Mouse (Mus musculus): ENCODE measurements at regions not wholly inside any gene's neighbourhood (a gene's known extent, or its start where the extent isn't known, plus 50 kb on each side); places are given as distances from the start of the nearest gene placed in this dataset.
"Not testable (repeated sequence)": the region's sequence is repeated elsewhere in the genome, so short reads cannot be mapped to it uniquely, and the experiment has no call there.

DNA sequence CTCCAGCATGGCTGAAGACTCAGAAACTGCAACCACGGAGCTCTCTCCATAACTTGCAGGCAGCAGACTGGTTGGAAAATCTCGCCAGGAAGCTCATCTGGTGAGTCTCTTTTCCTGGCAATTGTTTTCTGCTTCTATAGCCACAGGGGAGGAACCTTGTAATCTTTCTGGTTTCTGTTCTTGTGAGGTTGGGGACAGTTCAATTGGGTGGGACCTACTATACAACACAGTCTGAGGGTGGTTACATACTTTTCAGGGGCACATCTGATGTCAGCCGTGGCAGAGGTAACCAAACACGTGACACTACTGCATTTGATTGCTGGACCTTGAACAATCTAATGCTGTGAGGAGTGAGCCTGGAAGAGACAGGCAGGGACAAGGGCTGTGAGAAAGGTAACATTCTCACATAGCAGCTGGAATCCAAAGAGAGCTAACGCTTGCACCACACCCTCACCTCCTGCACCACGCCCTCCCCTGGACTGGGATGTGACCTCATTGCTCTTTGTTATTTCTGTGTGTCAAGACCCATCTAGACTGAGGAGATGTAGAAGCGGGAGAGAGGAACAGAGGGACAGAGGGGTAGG lies 98.8 kb upstream of the Palmd start:
- H3K27me3 ChIP-seq (ENCODE audit: control insufficient read depth, insufficient read depth, low read length), result no peaks in the 10 kb centered on the region
- no peaks in the 10 kb centered on the region for H3K4me1 ChIP-seq (ENCODE audit: control insufficient read depth, insufficient read depth, low read length)
- H3K4me3 ChIP-seq (ENCODE audit: low read depth, low read length), result no peak overlapping the region
- WGBS, result 67% methylated on average over 7 of the region's 7 CpGs
- no peaks in the 10 kb centered on the region for H3K9me3 ChIP-seq (ENCODE audit: control insufficient read depth, low read depth, low read length)
- no peak for ATAC-seq (ENCODE audit: insufficient number of reproducible peaks, insufficient read depth, low FRiP score, low read depth)
- H3K4me2 ChIP-seq (replicated peaks; ENCODE audit: low read depth, low read length), result no peak overlapping the region
- H3K27ac ChIP-seq (ENCODE audit: low read length), result no peak overlapping the region
- no peaks in the 10 kb centered on the region for H3K36me3 ChIP-seq (ENCODE audit: control insufficient read depth, insufficient read depth, low read length)
- no peak overlapping the region for H3K9ac ChIP-seq (replicated peaks; ENCODE audit: low read depth, low read length)

GRCm38 (mm10) chr3:117065904-117066303 lies 97.1 kb upstream of the Palmd start:
- H3K4me1 ChIP-seq (ENCODE audit: control insufficient read depth, insufficient read depth, low read length), result no peaks in the 10 kb centered on the region
- H3K27ac ChIP-seq (ENCODE audit: low read length), result no peak overlapping the region
- H3K9me3 ChIP-seq (ENCODE audit: control insufficient read depth, low read depth, low read length), result no peaks in the 10 kb centered on the region
- no peaks in the 10 kb centered on the region for H3K36me3 ChIP-seq (ENCODE audit: control insufficient read depth, insufficient read depth, low read length)
- no peak overlapping the region for H3K9ac ChIP-seq (replicated peaks; ENCODE audit: low read depth, low read length)
- H3K4me2 ChIP-seq (replicated peaks; ENCODE audit: low read depth, low read length), result no peak overlapping the region
- WGBS, result 83% methylated on average over 2 of the region's 2 CpGs
- no peaks in the 10 kb centered on the region for H3K27me3 ChIP-seq (ENCODE audit: control insufficient read depth, insufficient read depth, low read length)
- no peak overlapping the region for H3K4me3 ChIP-seq (ENCODE audit: low read depth, low read length)
- no peak for ATAC-seq (ENCODE audit: insufficient number of reproducible peaks, insufficient read depth, low FRiP score, low read depth)

DNA sequence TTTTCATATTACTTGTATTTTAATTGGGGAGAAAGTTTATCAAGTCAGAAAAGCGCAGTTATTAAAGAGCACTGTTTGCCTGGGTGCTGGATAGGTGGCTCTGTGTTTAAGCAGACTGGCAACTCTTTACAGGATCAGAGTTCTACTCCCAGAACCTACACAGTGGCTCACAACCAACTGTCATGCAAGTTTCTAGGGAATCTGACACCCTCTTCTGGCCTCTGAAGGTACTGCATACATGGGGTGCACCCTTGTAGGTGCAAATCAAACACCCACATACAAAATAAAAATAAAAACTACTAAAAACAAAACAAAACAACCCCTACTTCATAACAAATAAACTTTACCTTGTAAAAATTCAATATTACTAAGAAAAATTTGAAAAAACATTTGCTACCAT lies 93.0 kb upstream of the Palmd start:
- WGBS, result 73% methylated on average over 1 of the region's 1 CpGs
- H3K9me3 ChIP-seq (ENCODE audit: control insufficient read depth, low read depth, low read length), result no peaks in the 10 kb centered on the region

DNA sequence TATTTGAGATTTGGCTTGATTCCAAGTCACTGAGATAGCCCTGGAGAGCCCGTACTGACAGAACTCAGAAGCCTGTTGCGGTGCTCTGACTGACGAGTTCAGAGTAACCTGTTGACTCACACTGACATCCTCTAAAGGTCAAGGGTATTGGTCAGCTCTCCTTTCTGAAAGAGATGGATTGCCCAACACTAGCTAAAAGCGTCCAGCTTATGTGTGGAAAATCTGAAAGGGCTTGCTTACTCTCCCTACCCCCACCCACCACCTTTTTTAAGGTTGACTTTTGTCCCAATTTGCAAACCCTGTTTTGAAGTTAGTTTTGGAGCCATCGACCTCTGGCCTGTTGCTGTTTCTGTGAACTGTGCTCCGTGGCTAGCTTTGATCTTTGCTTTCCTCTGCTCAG lies 92.4 kb upstream of the Palmd start:
- Histone ChIP-seq H3K36me3 (ENCODE audit: control insufficient read depth, insufficient read depth, low read length) (no peaks in the 10 kb centered on the region), H3K4me2 (replicated peaks; ENCODE audit: low read depth, low read length) (no peak overlapping the region), H3K9me3 (ENCODE audit: control insufficient read depth, low read depth, low read length) (no peaks in the 10 kb centered on the region), H3K27ac (ENCODE audit: low read length) (no peak overlapping the region), H3K27me3 (ENCODE audit: control insufficient read depth, insufficient read depth, low read length) (no peaks in the 10 kb centered on the region), H3K9ac (replicated peaks; ENCODE audit: low read depth, low read length) (no peak overlapping the region), H3K4me3 (ENCODE audit: low read depth, low read length) (no peak overlapping the region), H3K4me1 (ENCODE audit: control insufficient read depth, insufficient read depth, low read length) (no peaks in the 10 kb centered on the region)
- WGBS, result 52% methylated on average over 6 of the region's 6 CpGs
- no peak for ATAC-seq (ENCODE audit: insufficient number of reproducible peaks, insufficient read depth, low FRiP score, low read depth)

More for the DNA sequence above, 93.0 kb upstream of the Palmd start:
- ATAC-seq (ENCODE audit: insufficient number of reproducible peaks, insufficient read depth, low FRiP score, low read depth), result no peak
- no peak overlapping the region for H3K27ac ChIP-seq (ENCODE audit: low read length)
- no peaks in the 10 kb centered on the region for H3K4me1 ChIP-seq (ENCODE audit: control insufficient read depth, insufficient read depth, low read length)
- no peaks in the 10 kb centered on the region for H3K36me3 ChIP-seq (ENCODE audit: control insufficient read depth, insufficient read depth, low read length)
- H3K4me2 ChIP-seq (replicated peaks; ENCODE audit: low read depth, low read length), result no peak overlapping the region
- H3K9ac ChIP-seq (replicated peaks; ENCODE audit: low read depth, low read length), result no peak overlapping the region
- H3K27me3 ChIP-seq (ENCODE audit: control insufficient read depth, insufficient read depth, low read length), result no peaks in the 10 kb centered on the region
- H3K4me3 ChIP-seq (ENCODE audit: low read depth, low read length), result no peak overlapping the region

DNA sequence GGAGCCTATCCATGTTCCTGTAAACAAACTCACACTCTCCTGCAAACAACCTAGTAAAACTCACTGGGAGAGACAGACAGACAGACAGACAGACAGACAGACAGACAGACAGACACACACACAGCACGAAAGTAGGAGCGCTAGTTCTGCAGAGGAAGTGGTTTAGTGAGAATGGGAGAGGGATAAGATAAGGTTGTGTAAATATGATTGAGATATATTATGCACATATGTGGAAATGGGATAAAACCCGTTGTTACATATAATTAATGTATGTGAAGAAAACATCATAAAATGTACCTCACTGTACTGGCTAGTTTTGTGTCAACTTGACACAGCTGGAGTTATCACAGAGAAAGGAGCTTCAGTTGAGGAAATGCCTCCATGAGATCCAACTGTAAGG lies 85.9 kb upstream of the Palmd start:
- WGBS, result 76% methylated on average over 3 of the region's 3 CpGs
- not testable (repeated sequence) for H3K9me3 ChIP-seq (ENCODE audit: control insufficient read depth, low read depth, low read length); H3K27ac ChIP-seq (ENCODE audit: low read length); H3K4me1 ChIP-seq (ENCODE audit: control insufficient read depth, insufficient read depth, low read length); H3K36me3 ChIP-seq (ENCODE audit: control insufficient read depth, insufficient read depth, low read length); H3K4me2 ChIP-seq (replicated peaks; ENCODE audit: low read depth, low read length); H3K4me3 ChIP-seq (ENCODE audit: low read depth, low read length); H3K9ac ChIP-seq (replicated peaks; ENCODE audit: low read depth, low read length); ATAC-seq (ENCODE audit: insufficient number of reproducible peaks, insufficient read depth, low FRiP score, low read depth); H3K27me3 ChIP-seq (ENCODE audit: control insufficient read depth, insufficient read depth, low read length)

- no peaks in the 10 kb centered on the region for H3K36me3 ChIP-seq (ENCODE audit: control insufficient read depth, insufficient read depth, low read length)
- no peak overlapping the region for H3K4me2 ChIP-seq (replicated peaks; ENCODE audit: low read depth, low read length)
- H3K9ac ChIP-seq (replicated peaks; ENCODE audit: low read depth, low read length), result no peak overlapping the region
- 73% methylated on average over 3 of the region's 3 CpGs for WGBS
- no peak overlapping the region for H3K27ac ChIP-seq (ENCODE audit: low read length)
- no peaks in the 10 kb centered on the region for H3K4me1 ChIP-seq (ENCODE audit: control insufficient read depth, insufficient read depth, low read length)
- no peak for ATAC-seq (ENCODE audit: insufficient number of reproducible peaks, insufficient read depth, low FRiP score, low read depth)
- no peak overlapping the region for H3K4me3 ChIP-seq (ENCODE audit: low read depth, low read length)
- no peaks in the 10 kb centered on the region for H3K27me3 ChIP-seq (ENCODE audit: control insufficient read depth, insufficient read depth, low read length)
- no peaks in the 10 kb centered on the region for H3K9me3 ChIP-seq (ENCODE audit: control insufficient read depth, low read depth, low read length)
Observed at GRCm38 (mm10) chr3:117051431-117051830, 82.6 kb upstream of the Palmd start.

DNA sequence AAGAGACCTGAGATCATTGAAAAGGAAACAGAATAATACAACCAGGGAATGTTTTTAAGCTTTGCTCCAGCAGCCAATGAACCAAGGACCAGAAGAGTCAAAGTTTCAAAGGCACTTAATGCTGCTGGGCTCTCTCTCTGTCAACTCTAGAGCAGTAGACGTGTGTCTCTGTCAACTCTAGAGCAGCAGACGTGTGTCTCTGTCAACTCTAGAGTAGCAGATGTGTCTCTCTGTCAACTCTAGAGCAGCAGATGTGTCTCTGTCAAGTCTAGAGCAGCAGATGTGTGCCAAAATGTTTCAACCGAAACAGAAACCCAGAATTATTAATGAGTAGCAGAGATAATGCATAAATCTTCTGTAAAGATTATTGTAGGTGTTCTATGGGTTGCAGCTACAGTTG lies 82.1 kb upstream of the Palmd start:
- no peak for ATAC-seq (ENCODE audit: insufficient number of reproducible peaks, insufficient read depth, low FRiP score, low read depth)
- H3K4me2 ChIP-seq (replicated peaks; ENCODE audit: low read depth, low read length), result no peak overlapping the region
- H3K9ac ChIP-seq (replicated peaks; ENCODE audit: low read depth, low read length), result no peak overlapping the region
- H3K27me3 ChIP-seq (ENCODE audit: control insufficient read depth, insufficient read depth, low read length), result no peaks in the 10 kb centered on the region
- H3K27ac ChIP-seq (ENCODE audit: low read length), result no peak overlapping the region
- no peaks in the 10 kb centered on the region for H3K9me3 ChIP-seq (ENCODE audit: control insufficient read depth, low read depth, low read length)
- no peaks in the 10 kb centered on the region for H3K36me3 ChIP-seq (ENCODE audit: control insufficient read depth, insufficient read depth, low read length)
- H3K4me1 ChIP-seq (ENCODE audit: control insufficient read depth, insufficient read depth, low read length), result no peaks in the 10 kb centered on the region
- no peak overlapping the region for H3K4me3 ChIP-seq (ENCODE audit: low read depth, low read length)
- 42% methylated on average over 3 of the region's 3 CpGs for WGBS

GRCm38 (mm10) chr3:117049410-117049809 lies 80.6 kb upstream of the Palmd start:
- no peaks in the 10 kb centered on the region for H3K27me3 ChIP-seq (ENCODE audit: control insufficient read depth, insufficient read depth, low read length)
- H3K27ac ChIP-seq (ENCODE audit: low read length), result no peak overlapping the region
- 72% methylated on average over 3 of the region's 3 CpGs for whole genome bisulfite sequencing
- no peak overlapping the region for H3K4me3 ChIP-seq (ENCODE audit: low read depth, low read length)
- H3K9me3 ChIP-seq (ENCODE audit: control insufficient read depth, low read depth, low read length), result no peaks in the 10 kb centered on the region
- H3K4me2 ChIP-seq (replicated peaks; ENCODE audit: low read depth, low read length), result no peak overlapping the region
- no peak overlapping the region for H3K9ac ChIP-seq (replicated peaks; ENCODE audit: low read depth, low read length)
- no peak for ATAC-seq (ENCODE audit: insufficient number of reproducible peaks, insufficient read depth, low FRiP score, low read depth)
- no peaks in the 10 kb centered on the region for H3K36me3 ChIP-seq (ENCODE audit: control insufficient read depth, insufficient read depth, low read length)
- no peaks in the 10 kb centered on the region for H3K4me1 ChIP-seq (ENCODE audit: control insufficient read depth, insufficient read depth, low read length)

GRCm38 (mm10) chr3:117044809-117045208 lies 76.0 kb upstream of the Palmd start:
- no peak overlapping the region for H3K27ac ChIP-seq (ENCODE audit: low read length)

More at GRCm38 (mm10) chr3:117044809-117045208, 76.0 kb upstream of the Palmd start:
- no peaks in the 10 kb centered on the region for H3K27me3 ChIP-seq (ENCODE audit: control insufficient read depth, insufficient read depth, low read length)
- H3K9me3 ChIP-seq (ENCODE audit: control insufficient read depth, low read depth, low read length), result no peaks in the 10 kb centered on the region
- H3K36me3 ChIP-seq (ENCODE audit: control insufficient read depth, insufficient read depth, low read length), result no peaks in the 10 kb centered on the region
- 66% methylated on average over 4 of the region's 4 CpGs for WGBS
- no peak overlapping the region for H3K4me3 ChIP-seq (ENCODE audit: low read depth, low read length)
- H3K4me2 ChIP-seq (replicated peaks; ENCODE audit: low read depth, low read length), result no peak overlapping the region
- no peak overlapping the region for H3K9ac ChIP-seq (replicated peaks; ENCODE audit: low read depth, low read length)
- no peaks in the 10 kb centered on the region for H3K4me1 ChIP-seq (ENCODE audit: control insufficient read depth, insufficient read depth, low read length)
- ATAC-seq (ENCODE audit: insufficient number of reproducible peaks, insufficient read depth, low FRiP score, low read depth), result no peak
